Mouse (Mus musculus) frontal cortex, adult 2 months (tissue): ENCODE measurements around the gene Ctsa. TPM values are rescaled to one million over a fixed set of nuclear protein-coding genes. Genes with fewer than 3 reads are reported as not detected.
"Not testable (repeated sequence)": the region's sequence is repeated elsewhere in the genome, so short reads cannot be mapped to it uniquely, and the experiment has no call there.

Experiments used
- DNase-seq, 2 experiments: peaks; one replicate each; pipeline ENCODE4 v3.0.0; 2022; ENCODE audit warnings: low spot score in 1 of 2; ENCODE audit errors: extremely low spot score in 1 of 2
- polyA plus RNA-seq: library from polyadenylated mRNA; depleted of rRNA; stranded (reverse); fragments of >200 nt; gene quantifications from 2 replicates; pipeline ENCODE4 v1.2.3, GENCODE M21; 2012; rRNA removed

The Ctsa gene
- polyA plus RNA-seq: 177 and 194 TPM in 2 replicates

DNA sequence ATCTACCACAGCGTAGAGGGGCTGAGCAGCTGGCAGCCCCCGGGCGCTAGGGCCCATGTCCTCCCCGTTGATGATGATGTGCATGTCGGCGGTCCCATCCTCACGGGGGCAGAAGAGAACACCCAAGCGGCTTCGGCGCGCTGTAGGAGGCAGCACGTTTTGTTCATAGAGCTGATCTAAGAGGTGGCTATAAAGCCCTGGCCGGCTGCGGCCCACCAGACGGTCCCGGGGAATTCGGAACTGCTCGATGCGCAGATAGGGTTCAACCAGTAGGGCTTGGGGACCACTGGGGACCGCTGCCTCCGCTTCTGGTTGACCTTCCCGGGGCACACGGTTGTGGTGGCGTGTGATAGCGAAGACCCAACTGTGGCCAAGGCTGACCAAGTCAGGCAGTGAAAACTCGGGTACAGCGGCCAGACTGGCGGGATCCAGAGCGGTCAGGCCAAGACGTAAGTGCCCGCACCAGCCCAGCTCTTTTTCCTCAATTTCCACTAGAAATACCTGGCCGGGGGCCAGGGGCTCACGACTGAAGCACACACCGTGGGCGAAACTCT is at the start of gene Ctsa:
Gene Ctsa, plus strand, starts transcription at position 126 of the 554 bp plus-strand sequence.
- peak; percentile 72 to 80 for DNase-seq

DNA sequence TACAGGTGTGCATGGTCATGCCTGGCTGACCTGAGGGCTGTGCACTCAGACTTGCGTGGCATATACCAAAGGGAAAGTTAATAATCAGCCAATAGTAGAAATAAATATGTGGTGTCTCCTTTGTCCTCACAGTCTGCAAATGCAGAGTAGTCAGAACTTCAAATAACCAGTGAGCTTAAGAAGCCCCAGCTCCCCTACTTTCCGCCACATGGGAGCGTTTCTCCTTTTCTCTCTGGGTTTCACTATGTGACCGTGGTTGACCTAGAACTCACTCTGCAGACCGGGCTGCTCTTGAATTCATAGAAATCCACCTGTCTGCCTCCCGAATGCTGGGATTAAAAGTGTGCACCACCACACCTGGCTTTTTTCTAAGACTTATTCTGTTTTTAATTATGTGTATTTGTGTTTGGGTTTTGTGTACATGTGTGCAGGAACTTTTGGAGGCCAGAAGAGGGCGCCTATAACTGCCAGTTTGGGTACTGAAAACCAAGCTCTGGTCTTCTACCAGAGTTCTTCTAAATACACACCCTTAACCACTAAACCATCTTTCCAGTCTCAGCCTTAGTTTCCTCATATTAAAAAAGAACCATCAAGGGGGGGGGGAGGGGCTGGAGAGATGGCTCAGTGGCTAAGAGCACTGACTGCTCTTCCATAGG is 48.6 kb upstream of the Ctsa start:
- no peak for DNase-seq

DNA sequence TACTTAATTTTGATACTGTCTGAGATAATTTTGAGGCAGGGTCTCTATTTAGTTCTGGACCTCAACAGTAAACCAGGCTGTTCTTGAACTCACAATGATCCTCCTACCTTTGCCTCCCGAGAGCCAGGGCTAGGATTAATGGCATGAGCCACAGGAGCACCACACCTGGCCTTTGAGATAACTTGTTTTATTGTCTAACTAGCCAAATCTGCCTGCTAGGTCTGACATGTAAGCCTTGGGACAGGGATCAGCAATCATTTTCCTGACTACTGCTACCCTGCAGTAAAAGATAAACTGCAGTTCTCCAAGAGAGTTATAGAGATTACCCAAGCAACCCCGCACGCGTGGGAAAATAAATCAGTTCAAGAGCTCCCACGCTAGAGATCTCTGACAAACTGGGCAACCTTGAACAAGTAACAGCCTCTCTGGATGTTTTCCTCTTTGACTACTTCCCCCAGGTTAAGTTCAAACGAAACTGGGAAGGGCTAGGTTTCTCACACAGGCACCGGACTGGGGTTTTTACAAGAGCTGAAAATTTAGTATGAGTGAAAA is 47.7 kb upstream of the Ctsa start:
- no peak for DNase-seq

DNA sequence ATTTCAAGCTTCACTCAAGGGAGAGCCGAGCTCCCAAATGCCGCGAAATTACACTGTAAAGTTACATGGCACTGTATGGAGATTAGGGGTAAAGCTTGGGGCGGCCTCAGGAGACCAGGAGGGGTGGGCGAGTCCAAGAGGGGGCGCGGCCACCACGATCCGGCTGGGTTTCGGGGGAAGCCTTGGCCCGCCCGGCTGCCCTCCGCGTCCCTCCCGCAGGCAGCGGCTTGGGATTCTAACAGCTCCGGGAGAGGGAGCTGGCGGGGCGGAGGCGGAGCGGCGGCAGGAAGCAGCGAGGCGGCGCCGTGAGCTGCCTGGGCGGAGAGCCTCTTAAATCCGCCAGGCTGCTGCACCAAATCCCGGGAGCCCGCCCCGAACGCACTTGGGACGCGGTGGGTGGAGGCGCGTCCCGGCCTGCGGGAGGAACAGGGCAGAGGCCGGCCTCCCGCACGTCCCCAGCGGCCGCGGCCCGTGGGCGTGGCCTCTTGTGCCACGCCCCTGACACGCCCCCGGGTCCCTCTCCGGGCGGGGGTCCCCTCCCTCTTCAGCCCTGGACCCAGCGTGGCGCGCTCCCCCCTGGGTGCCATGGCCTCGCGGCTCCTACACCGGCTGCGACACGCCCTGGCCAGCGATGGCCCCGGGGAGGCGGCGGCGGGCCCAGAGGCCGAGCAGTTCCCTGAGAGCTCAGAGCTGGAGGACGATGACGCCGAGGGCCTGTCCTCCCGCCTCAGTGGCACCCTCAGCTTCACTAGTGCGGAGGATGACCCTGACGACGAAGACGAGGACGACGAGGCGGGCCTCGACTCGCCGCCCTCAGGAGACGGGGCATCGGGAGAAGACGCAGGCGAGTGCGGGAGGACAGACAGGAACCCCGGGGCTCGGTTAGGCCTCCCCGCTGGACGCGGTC is 46.9 kb upstream of the Ctsa start, which contains the start of gene Snx21:
Gene Snx21, plus strand, starts transcription at position 343 of the 907 bp plus-strand sequence.
- DNase-seq: peak; percentile 72 to 88

DNA sequence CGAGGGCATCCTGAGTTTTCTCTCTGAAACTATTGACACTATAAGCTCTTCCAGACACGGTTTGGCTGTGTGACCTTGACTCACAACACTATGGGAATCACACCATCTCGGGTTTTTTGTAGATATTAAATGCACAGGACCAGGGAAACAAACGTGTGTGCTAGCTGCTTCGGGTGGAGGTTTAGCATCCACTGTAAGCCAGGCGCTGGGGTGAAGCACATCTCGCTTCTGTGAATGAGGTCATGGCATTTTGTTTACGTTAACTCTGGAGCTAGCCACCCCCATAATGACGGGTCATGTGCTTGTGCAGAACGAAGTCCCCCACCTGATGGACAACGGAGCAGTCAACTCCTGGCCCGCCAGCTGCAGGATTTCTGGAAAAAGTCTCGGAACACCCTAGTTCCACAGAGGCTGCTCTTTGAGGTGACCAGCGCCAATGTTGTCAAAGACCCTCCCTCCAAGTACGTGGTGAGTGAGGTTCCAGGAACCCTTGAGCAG is 46.2 kb upstream of the Ctsa start:
- DNase-seq: no peak

DNA sequence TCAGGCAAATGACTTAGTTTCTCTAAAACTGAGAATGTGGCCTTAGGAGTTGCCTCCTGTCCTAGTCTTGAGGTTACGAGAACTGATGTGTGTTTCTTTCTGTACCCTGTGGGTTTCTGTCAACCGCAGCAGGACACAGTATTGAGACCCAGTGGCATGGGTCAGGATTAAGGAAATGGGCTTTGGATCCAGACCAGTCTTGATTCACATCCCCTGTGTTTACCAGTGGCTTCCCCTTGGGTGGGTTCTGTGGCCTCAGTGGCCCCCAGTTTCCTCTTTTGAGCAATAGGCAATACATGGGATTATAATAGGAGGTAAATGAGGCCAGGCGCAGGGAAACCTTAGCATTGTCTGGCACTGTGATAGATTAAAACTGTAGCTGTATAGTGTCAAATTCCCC is 45.6 kb upstream of the Ctsa start:
- DNase-seq: no peak

DNA sequence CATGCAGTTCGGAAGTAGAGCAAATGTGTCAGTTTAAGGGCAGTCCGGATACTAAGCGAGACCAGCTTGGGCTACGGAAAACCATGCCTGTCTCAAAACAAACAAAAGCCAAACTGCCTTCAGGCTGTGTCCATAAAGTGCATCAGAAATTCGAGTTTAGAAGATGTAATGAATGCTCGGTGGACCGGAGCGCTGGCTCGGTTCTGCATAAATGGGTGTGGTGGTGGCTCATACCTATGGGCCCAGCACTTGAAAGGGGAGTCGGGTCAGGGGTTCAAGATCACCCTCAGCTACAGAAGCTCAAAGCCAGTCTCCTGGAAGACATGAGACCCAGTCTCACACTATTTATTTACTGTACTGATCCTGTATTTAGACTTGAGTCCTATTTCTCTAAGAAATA is 44.9 kb upstream of the Ctsa start:
- DNase-seq: no peak

DNA sequence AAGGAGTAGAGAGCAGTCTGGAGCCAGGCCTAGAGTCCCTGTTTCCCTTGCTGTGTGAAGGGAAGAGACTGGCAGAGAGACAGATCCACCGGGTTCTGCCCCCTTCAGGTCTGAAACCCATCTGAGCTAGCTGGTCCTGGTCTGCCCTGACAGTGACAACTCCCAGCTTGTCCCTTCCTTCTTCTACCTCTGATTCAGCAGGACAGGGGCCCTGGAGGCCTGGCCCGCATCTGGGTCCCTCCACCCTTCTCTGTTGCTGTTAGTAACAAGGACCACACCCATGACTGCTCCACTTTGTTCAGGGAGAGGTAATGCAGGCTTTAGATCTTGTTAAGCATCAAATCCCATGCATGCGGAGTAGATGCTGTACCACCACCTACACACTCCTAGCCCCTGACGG is 44.3 kb upstream of the Ctsa start:
- DNase-seq: no peak

DNA sequence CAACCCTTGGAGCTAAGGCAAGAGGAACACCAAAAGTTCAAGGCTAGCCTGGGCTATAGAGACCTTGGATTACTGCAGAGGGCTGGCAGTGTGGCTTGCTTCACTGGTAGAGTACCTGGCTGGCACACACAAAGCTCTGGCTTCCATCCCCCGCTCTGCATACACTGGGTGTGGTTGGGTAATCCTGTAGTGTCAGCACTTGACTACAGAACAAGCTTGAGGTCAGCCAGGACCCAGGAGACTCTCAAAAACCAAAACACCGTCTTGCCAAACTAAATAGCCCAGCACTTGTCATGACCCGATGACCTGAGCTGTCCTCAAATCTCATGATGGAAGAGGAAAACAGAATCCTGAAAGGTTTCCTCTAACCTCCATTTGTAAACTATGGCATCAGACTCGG is 42.2 kb upstream of the Ctsa start:
- no peak for DNase-seq

DNA sequence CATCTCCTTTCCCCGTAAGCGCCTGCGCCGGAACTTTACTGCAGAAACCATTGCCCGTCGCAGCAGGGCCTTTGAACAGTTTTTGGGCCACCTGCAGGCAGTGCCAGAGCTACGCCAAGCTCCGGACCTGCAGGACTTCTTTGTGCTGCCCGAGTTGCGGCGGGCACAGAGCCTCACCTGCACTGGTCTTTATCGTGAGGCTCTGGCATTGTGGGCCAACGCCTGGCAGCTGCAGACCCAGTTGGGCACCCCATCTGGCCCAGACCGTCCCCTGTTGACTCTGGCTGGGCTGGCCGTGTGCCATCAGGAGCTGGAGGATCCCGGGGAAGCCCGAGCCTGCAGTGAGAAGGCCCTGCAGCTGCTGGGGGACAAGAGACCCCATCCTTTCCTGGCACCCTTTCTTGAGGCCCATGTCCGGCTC is 40.8 kb upstream of the Ctsa start:
- DNase-seq: no peak

DNA sequence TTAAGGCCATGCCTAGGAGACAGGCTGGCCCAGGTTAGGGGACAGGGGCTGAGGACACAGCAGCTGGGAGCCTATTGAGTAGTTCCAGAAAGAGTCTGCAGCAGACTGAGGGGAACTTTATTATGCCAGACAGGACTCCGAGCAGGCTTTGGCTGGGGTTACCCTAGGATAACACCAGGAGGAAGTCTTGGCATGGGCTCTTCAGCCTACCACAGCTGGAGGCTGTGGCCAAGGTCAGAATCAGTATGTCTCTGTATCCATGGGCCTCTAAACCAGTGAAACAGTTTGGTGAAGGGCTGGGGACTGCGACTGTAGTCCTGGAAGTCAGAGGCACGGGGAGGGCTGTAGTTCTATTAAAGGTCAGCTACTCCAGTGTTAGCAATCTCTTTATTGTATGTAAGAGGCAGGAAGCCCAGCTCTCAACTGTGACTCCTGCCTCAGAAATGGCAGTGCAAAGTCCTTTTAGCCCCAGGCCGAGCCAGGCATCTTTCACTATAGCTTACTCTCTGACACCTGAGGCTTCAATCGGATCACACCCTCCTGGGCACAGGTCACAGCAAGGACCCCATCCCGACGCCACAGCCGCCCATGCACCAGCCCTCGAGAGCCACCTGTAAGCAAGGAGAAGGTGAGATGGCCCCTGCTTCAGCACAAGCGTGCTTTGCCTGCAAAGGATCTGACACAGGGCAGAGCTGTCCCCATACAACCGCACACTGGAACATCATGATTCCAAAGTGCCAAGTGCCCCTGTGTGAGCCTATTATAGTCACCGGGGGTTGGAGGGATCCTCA is 40.1 kb upstream of the Ctsa start:
- DNase-seq: no peak

DNA sequence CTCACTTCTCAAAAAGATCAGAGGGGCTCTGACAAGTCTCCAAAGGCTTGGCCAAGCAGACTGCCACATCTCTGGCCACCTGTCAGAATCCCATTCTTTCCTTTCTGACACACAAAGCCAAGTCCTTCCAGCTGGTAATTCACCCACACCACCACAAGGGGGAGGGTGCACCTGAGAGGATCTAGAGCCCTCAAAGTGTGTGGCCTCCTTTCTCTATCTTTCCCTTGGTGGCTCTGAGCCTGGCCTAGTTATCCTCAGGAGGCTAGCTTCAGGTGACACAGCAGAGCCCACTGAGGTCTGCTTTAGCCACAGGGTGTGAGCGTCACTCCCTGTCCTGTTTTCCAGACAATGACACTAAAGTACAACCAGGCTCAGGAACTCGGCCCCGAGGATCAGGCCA is 39.4 kb upstream of the Ctsa start:
- DNase-seq: peak in 1 of 2 experiments; percentile 74

DNA sequence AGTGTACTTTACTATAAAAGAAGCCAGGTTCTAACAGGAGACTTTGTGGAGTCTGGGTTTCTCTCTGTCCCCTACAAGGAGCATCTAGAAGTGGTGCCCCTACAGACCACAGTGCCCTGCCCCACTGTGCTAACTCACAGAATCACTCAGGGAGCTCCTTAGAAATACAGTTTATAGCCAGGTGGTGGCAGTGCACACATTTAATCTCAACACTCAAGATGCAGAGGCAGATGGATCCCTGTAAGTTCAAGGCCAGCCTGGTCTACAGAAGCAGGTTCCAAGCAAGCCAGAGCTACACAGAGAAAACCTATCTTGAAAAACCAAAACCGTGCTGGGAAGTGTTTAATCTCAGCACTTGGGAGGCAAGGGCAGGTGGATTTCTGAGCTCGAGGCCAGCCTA is 38.9 kb upstream of the Ctsa start:
- peak in 1 of 2 experiments; percentile 28 for DNase-seq

DNA sequence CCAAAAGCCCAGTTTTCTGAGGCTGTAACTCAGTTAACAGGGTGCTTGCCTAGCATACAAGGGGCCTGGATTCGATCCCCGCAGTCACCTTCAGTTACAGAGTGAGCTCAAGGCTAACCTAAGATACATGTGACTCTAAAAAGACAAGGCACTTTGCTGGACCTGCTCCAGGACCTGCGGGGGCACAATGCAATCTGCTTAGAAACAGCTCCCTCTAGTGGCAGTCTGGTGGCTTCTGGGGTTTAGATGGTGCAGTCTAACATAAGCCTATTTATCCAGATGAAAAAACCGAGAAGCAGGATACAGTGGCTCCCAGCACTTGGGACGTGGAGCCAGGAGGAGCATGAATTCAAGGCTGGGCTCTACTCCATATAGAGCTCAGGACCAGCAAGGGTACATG is 38.4 kb upstream of the Ctsa start:
- peak; percentile 65 to 96 for DNase-seq

DNA sequence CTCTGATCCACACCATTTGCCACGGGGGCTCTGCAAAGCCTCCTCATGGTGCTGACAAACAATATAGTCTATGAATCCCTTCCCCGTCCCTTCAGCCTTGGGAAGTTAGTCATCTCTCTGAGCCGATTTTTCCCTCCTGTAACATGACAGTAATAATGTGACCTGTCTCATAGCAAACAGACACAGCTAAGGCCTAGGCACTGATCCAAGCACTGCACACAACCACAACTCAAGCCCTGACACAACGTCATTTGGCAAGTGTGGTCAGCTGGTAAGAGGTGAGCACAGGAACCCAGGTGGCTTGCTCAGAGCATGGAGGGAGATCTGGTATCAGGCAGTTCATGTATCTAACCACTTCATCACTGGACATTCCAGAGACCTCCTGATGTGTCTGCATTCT is 36.8 kb upstream of the Ctsa start:
- no peak for DNase-seq

DNA sequence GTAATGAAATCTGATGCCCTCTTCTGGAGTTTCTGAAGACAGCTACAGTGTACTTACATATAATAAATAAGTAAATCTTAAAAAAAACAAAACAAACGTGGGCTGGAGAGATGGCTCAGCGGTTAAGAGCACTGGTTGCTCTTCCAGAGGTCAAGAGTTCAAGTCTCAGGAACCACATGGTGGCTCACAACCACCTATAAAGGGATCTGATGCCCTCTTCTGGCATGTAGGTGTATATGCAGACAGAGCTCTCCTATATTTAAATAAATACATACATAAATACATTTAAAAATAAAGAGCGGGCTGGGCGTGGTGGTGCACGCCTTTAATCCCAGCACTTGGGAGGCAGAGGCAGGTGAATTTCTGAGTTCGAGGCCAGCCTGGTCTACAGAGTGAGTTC is 34.1 kb upstream of the Ctsa start:
- DNase-seq: not testable (repeated sequence)

DNA sequence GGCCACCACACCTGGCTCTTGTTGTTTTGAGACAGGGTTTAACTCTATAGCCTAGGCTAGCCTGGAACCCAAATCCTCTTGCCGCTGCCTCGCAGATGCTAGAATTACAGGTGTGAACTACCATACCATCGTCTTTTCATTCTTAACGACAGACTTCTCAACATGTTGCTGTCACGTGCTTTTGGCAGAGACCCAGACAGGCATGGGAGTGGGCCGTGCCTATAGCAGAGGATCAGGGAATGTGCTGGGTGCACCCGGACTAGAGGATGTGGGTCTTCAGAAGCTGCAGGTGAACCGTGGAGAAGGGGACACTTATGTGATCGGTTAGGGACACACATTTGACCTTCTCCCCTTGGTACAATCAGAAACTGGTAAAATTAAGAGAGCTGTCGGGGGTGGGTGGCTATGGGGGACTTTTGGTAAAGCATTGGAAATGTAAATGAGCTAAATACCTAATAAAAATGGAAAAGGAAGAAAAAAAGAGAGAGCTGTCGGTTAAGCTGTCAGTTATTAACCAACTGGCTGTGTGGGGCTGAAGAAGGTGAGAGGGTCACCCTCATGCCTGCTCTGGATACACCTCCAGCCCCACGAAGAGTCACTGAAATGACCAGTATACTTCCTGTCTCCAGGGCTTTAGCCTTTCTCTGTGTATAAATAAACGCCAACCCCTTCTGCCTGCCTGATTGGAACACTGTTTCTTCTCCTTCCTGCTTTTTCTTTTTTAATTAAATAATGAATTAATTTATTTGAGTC is 32.2 kb upstream of the Ctsa start:
- no peak for DNase-seq

DNA sequence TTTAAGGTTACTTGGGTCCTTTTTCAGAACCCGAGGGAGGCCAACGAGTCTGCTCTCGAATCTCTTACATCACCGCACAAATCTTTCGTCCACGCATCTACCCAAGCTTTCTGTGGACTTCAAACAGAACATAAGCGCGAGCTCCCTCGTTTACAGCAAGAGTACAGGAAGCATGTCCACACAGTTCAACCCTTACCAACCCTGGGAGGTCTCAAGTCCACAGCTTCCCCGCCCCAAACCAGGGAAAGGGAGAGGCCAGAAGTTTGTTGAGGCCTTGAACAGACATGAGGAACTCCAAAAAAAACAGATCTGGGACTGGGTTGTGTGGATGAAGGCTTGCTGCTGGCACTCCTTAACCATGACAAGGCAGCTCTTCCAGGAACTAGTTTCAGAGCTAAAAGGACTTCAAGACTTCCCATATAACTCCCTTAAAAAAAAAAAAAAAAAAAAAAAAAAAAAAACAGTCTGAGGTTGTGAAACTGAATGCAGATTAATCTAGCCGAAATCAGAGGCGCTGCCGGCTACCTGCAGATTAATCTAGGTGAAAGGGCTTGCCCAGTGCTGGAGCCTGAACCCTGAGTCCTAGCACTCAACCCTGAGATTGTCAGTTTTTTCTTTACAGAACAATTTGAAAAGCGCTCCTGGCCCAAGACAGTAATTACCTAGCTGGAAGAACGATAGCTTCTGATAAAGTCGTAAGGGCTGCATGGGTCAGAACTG is 29.3 kb upstream of the Ctsa start:
- DNase-seq: no peak

DNA sequence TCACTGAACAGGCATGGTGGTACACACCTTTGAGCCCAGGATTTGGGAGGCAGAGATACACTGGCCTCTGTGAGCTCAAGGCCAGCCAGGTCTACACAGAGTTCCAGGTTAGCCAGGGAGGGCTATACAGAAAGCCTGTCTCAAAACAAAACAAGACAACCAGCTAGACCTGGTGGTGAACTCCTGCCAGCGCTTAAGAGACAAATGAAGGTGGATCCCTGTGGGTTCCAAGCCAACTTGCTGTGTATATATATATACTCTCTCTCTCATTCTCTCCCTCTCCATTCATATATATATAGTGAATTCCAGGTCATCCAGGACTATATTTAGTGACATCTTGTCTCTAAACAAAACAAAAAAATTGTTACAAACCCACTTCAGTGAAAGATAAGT is 28.8 kb upstream of the Ctsa start:
- no peak for DNase-seq
